In the genomic region with DNA sequence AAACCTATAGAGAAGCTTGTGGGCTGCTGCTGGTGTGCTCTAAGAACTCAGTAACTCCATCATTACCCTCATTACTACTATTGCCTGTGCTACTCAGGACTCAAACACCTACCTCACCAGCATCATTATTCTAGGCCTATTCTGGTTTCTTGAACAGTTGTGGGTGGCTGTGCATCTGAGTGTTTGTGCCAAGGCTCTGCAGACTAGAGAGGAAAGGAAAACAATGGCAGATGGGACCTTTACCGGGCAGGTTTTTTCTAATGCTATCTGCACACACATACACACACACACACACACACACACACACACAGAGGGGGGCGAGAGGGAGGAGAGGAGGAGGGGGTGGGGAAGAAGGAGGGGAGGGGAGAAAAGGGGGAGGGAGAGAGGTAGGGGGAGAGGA, we compare ENCODE assay signal across 18 mouse cellular contexts.
A peak's percentile ranks its signal among the peaks of the same experiment; 100 is the strongest.
DNase-seq lines count a peak whose midpoint lies in the region.
"Had no signal": no experiment of that assay in that cellular context is flagged by ENCODE, and none has a peak within 500 bp of the region (broad histone marks: within the 10 kb centered on the region; RNA-seq: fewer than 3 reads in every experiment).

No protein-coding gene starts in this region.

- peak; percentile 24 to 31 for DNase-seq in cerebellum, postnatal 36 days
- DNase-seq in cerebellum, adult 8-10 months: no peak
- DNase-seq in layer of hippocampus, adult 8-10 months (ENCODE audit: low spot score in 2 of 2): peak; percentile 12 to 38
- no peak for DNase-seq in layer of hippocampus, postnatal 25 days (ENCODE audit: extremely low spot score in 1 of 2, low spot score in 1 of 2)
- peak; percentile 31 for DNase-seq in right cerebral cortex, postnatal 25 days
- DNase-seq in right cerebral cortex, postnatal 4 days: no peak
- DNase-seq in embryo, embryonic 10.5 days (ENCODE audit: low spot score): no peak
- DNase-seq: adrenal gland, adult 2 months; adrenal gland, postnatal 36 days; B cell, adult 2 months; heart, adult 2 months; heart, postnatal 4 days; kidney, adult 8-10 months; kidney, postnatal 4 days; retina, postnatal 1 day; spleen, adult 18-20 months; thymus, adult 18-20 months; thymus, postnatal 25 days had no signal

Comparison
In these comparisons a context has a peak if more than half of its experiments do, and no peak if none do; other contexts are left out.
1. DNase-seq: peak in cerebellum, postnatal 36 days (2 of 2), layer of hippocampus, adult 8-10 months (2 of 2) and right cerebral cortex, postnatal 25 days (single experiment); none in cerebellum, adult 8-10 months (single experiment), layer of hippocampus, postnatal 25 days (0 of 2), right cerebral cortex, postnatal 4 days (single experiment) and embryo, embryonic 10.5 days (single experiment).